Mouse (Mus musculus): ENCODE data around the gene Gm20388. TPM values are rescaled to one million over a fixed set of nuclear protein-coding genes. Genes with fewer than 3 reads are reported as not detected.
A peak's percentile ranks its signal among the peaks of the same experiment; 100 is the strongest.

The Gm20388 gene
- total RNA-seq, 2 experiments from 2014 or later = 6.8 to 7.8 TPM

DNA sequence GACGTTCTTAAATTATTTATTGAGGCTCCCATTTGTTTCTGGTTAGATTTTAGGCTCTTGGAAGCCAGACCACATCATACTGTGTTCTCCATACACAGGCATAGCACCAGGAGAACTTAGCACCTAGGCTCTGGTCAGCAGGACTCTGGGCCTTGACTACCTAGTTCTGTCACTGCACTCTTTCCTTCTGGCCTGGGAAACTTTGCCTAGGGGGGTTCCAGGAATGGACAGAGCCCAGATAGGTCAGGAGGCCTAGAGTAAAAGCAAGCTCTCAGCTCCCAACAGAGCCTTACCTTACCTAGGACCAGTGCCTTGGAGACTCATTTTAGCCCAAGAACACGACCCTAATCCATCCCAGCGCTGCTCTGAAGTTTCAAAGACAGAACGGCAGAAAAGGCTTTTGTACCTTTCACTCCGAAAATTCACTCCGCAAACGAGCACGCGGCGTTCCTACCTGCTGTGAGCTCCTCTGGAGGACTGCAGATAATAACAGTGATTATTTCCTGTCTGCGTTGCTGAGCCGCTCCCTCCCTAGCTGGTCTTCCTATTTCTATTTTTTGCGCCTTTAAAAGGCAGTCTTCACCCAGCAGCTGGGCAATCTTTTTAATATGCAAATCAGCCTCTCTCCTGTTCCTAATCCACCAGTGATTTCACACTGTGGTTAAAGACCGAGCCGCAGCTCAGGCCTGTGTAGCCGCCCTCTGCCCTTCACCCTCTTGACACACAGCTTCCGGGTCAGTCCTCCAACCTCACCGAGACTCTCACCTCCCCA, 3843.1 kb downstream of the Gm20388 start:
- intact Hi-C loops (cut with DNase I) = no loop called here

DNA sequence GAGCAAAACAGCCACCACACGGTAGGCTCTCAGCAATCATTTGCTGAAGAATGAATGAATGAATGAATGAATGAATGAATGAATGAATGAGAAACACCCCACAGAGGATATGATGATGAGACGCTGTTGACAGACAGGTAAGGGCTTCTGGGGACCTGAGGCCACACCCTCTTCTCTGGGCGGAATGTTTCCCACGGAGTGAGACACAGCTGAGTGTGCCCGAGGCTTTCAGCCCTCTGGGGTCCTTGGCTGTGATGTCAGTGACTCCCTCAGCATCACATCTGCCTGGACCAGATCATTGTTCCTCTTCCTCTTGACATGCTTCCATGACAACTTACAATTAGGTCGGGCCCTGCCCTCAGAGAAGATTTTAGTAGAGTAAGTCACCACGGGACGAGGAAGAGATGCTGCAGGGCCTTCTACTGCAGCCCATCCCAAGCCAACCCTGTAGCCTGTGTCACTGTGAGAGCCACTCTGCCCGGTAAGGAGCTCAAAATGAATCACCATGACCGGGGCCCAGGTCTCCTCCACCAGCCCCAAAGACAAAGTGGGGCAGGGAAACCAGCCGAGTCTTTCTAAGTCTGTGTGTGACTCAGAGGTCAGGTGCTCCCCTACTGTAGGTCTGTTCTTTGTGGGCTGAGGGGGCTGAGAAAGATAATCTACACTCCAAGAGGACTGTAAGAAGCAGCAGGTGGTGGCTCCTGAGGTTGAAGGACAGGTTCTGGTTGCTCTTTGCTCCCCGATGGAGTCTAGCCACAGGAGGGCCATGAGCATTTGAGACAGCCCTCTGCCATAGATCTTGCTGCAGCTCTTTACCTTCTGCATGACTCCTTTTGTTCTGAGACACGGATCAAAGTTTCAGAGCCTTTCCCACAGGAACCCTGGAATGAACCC, 3844.1 kb downstream of the Gm20388 start:
- DNase-seq = no peak
- intact Hi-C loops (cut with DNase I) = no loop called here

More for the DNA sequence above, 3843.1 kb downstream of the Gm20388 start:
- DNase-seq = no peak

DNA sequence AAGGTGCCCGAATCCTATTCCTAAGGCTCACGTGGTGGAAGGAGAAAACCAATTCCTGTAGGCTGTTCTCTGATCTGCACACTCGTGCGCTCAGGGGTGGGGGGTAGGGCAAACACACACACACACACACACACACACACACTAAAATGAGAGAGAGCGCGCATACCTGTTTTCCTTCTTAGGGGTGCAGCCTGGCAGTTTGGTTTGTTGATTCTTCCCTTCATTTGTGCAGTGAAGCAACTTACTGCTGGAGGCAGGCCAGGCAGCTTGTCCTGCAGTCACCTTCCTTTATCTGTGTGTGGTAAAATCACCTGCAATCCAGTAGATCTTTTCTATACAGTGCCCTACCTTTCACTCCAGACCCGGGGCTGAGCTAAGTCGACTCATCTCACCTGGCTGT, 3846.3 kb downstream of the Gm20388 start:
- no peak for DNase-seq
- intact Hi-C loops (cut with DNase I) = no loop called here

DNA sequence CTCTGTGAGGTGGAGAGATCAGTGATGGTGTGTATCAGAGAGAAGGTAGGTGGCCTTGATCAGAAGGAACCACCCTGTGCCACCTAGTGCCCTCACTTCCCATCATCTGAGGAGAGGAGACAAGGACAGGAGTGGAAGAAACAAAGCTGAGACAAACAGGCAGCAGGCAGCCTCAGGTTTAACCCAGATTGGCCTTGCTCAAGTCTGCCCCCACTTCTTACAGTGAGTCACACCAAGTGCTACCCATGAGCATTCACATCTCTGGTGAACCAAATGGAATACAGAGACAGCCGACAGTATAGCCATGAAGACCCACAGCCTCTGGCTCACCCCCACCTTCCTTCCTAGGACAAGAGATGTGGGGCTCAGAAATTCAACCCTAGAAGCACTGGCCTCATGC, 3848.3 kb downstream of the Gm20388 start:
- intact Hi-C loops (cut with DNase I) = no loop called here

DNA sequence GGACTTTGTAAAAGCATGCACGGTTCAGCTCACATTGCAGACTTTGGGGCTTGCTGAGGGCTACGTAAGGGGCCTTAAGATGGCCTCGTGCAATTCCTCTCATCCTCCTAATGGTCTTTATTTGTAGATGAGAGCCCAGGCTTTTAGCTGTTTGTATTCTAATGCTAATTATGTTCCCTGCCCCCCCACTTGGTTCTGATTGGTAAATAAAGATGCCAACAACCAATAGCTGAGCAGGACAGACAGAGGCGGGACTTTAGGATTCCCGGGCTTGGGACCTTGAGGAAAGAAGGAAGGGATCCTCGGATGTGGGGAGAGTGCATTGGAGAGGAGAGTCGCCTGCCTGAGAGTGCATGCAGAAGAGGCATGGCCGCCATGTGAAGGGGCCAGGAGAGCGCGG, 3849.3 kb downstream of the Gm20388 start:
- intact Hi-C loops (cut with DNase I) = no loop called here
- DNase-seq = no peak

More for the DNA sequence above, 3848.3 kb downstream of the Gm20388 start:
- DNase-seq = no peak

DNA sequence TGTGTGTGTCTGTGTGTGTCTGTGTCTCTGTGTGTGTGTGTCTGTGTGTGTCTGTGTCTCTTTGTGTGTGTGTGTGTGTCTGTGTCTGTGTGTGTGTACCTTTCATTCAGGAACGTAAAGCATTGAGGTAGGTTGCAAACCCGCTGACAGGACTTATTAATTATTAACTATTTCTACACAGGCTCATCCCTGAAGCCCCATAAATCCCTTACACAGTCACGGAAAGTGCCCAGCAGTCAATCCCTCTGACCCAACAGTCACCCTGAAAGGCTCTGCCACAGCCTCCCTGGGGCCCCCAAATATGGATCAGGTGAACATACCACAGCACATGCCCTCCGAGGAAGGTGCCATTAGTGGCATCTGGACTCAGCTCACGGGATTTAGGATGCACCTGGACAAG, 3849.9 kb downstream of the Gm20388 start:
- intact Hi-C loops (cut with DNase I) = no loop called here
- DNase-seq = no peak

DNA sequence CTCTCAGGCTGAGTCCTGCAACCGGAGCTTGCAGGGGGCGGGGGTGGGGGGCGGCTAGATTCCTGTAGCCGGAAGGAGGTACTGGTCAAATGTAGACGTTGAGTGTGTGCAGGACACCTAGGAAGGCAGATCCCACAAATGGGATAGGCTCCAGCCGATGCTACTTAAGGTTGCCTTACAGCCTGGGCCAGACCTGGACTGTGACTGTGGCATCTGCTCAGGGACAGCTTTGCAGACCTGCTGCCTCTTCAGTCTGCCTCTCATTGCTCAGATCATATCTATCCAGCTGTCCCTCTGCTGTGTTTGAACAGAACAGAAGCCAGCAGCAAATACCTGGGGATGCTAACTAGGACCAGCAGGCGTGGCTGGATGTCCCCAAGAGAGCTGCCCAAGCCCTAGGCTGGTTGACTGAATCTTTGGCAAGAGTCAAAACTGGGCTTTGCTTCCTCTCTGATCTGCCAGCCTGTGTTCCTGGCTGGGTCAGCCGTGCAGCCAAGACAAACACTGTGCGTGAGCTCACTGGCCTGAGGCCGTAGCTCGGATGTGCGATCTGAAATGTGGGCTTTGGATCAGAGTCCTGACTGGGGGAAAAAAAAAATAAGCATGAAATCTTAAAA, 3850.7 kb downstream of the Gm20388 start:
- intact Hi-C loops (cut with DNase I) = no loop called here
- DNase-seq = peak in 1 of 2 experiments; percentile 43

DNA sequence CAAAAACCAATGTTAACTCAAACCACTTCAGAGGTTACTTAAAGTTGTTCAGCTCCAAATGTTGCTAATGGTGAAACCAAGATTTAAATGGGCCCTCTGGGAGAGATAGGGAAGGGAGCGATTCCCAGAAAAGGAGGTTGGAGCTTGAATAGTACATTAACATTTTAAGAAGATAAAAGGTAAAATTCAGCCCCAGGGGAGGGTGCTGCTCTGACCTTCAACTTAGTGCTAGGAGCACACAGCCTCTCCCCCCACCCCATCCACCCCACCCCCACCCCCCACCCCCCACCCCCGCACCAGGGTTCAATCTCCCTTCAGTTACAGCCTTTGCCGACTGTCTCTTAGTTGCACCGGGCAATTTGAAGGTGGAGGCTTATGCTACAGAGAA, 3851.2 kb downstream of the Gm20388 start:
- intact Hi-C loops (cut with DNase I) = no loop called here
- DNase-seq = no peak

DNA sequence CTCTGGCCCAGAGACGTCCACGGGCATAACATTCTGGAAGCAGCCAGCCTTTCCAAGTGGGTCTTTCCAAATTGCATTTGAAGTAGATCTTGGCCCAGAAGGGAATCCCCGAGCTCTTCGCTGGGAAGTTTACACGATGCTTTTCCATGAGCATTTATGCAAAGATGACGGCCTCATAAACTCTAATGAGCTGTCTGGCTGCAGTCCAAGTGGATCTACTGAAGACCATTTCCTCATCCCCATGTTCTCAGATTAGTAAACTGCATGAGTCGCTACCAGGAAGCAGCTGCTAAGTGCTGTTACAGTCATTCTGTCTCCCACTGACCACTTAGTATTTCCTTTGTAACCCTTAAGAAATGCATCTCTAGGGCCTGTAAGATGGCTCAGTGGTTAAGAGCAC, 3852.7 kb downstream of the Gm20388 start:
- intact Hi-C loops (cut with DNase I) = no loop called here
- DNase-seq = no peak

DNA sequence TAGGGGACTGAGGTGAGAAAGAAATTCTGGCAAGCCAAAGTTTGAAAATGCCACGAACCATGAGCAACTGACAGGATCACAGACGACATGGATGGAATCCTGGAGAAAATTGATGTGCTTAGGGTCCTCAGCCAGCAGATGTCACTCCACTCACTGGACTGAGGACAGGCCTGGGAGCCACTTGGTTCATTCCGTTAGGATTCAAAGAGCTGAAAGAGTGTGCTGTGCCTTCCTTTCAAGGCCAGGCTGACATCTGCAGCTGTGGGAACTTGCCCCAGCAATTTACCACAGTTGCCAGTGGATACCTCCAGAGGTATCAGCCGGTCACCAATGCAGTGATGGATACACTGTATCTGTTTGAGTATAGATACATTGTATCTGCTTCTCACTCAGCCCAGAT, 3854.0 kb downstream of the Gm20388 start:
- no peak for DNase-seq
- intact Hi-C loops (cut with DNase I) = no loop called here

DNA sequence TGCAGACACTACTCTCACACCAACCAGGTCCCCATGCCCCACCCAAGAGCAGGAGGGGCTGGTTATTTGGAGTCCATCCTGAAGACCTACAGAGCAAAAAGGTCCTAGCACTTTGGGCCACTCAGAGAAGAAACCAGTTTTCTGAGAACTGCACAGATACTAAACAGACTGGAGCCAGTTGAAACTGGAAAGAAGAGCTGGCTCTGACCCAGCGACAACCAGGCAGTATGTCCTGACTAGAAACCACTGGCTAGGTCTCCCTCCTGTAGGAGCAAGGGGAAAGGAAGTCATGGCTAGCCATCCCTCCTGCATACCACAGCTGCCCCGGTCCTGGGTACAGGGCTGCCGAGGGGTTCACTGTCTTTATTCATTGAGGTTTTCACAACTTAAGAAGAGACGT, 3855.9 kb downstream of the Gm20388 start:
- intact Hi-C loops (cut with DNase I) = loop anchor here (2.0 kb wide), 1 partner anchor 116 kb away; no protein-coding TSS in a partner anchor
- no peak for DNase-seq

DNA sequence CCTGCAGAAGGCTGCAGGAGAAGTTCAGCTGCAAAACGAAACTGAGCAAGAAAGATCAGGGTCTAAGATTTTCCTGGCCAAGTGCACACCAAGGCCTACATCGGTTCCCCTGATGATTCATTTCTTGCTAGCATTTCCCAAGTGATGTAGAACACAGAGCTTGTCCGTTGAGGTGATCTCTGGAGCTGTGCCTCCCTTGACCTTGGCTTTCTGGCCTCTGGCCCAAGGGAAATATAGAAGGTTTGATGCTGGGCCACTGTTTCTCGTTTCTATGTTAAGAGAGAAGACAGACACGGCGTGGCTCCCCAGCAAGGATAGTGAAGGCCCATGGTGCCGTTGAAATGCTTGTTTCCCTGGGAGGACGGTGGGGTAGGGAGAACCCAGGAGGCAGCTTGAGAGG, 3857.2 kb downstream of the Gm20388 start:
- intact Hi-C loops (cut with DNase I) = loop anchor here (2.0 kb wide), 1 partner anchor 117 kb away; no protein-coding TSS in a partner anchor
- no peak for DNase-seq

DNA sequence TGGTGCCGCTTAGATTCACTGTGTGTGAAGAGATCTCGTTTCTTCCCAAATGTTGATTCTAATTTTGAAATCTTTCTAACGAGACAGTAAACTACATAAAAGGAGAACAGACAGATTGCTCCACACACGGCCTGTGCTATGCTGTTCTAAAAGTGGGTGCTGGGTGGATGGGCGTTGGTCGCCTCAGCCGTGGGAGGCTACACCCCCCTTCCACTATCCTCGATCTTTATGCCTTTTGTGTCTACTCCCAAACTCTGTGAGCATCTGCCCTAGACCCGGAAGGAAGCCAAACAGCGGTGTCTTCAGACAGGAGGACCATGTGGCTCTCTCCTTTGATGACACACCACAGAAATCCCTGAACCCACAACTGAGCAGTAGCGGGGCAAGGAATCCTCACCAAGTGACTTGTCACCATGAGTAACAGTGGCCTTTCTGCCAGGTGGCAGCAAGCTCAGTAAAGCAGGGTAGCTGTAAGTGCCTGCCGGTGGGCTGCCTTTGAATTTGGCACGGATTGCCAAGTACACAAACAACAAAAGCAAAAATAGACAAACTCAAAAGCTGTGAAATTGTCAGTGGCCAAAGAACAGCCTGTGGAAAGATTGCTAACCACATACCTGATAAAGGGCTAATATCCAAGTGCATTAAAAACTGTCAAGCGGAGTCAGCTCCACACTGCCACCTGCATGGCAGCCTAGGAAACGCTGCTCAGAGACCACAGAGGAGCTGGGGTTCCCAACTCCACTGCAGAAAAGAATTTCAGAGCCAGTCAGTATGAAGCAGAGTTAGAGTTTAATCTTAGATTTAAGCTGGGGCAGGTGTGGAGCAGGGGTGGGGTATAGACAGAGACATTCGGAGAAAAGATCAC, 3858.1 kb downstream of the Gm20388 start:
- intact Hi-C loops (cut with DNase I) = no loop called here

DNA sequence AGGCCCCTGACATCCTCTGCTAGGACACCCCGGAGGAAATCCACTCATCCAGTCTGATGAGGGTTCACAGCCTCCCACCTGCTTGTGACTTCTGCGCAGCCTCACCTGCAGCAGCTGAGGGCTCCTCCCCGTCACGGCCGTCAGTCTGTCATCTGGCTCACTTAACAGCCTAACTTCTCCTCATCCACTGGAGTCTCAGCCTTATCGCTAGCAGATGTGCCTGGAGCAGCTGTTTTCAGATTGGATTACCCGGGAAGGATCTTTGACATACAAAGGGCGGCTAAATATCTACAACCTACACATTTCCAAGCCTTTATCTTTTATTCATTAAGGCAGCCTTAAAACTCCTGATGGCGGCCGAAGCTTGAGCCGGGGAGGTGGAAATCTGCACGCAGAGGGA, 3862.8 kb downstream of the Gm20388 start:
- no peak for DNase-seq

More for the DNA sequence above, 3858.1 kb downstream of the Gm20388 start:
- peak in 1 of 2 experiments; percentile 20 for DNase-seq

DNA sequence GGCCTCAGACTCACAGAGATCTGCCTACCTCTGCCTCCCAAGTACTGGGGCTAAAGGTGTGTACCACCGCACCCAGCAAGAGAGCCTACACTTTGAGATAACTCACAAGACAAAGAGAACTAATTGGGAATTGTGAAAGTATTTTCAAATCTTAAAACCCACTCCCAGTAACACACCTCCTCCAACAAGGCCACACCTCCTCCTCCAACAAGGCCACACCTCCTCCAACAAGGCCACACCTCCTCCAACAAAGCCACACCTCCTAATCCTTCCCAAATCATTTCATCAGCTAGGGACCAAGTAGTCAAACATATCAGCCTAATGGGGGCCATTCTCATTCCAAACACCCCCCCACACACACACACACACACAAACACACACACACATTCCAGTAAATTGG, 3863.8 kb downstream of the Gm20388 start:
- intact Hi-C loops (cut with DNase I) = no loop called here
- DNase-seq = no peak

More for the DNA sequence above, 3862.8 kb downstream of the Gm20388 start:
- intact Hi-C loops (cut with DNase I) = no loop called here

DNA sequence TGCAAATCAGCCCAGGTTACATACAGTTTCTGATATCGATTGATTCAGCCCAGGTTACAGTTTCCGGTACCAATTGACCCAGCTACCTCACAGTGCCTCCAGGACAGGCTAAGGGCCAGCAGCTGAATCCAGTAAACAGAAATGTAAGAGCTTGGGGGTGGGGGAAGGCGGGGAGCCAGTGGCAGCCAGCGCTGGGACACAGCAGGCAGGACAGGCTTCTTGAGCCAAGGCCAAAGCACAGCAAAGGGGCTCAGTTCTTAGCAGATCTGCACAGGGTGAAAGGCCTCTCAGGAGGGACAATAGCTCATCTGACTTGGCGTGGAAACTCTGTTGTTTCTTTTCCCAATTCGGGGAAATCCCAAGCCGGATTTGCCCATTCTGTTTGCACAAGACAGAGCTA, 3866.7 kb downstream of the Gm20388 start:
- intact Hi-C loops (cut with DNase I) = no loop called here
- DNase-seq = peak; percentile 23 to 31

DNA sequence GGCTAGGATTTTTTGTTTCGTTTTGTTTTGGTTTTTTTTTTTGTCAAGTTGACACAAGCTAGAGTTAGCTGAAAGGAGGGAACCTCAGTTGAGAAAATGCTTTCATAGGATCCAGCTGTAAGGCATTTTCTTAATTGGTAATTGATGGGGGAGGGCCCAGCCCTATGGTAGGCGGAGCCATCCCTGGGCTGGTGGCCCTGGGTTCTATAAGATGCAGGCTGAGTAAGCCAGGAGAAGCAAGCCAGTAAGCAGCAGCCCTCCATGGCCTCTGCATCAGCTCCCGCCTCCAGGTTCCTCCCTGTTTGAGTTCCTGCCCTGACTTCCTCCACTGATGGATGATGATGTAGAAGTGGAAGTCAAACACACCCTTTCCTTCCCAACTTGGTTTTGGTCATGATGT, 3869.8 kb downstream of the Gm20388 start:
- no peak for DNase-seq
- intact Hi-C loops (cut with DNase I) = no loop called here

DNA sequence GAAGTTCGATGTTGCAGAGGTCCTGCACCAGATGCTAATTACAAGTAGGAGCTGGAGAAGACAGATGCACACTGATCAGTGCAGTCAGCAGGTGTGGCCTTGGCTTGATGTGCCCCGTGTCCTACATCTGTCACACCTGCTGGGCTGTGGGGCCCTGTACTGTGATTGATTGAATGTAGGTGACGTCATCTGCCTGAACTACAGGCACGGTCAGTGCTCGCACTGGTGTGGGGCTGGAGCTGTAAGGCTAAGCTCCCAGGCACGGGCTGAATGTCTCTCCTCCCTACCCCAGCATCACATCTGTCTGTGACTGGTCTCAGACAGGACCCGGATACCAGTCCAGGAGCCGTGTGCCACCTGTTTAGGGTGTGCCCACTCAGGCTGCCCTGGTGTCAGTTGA, 3870.6 kb downstream of the Gm20388 start:
- intact Hi-C loops (cut with DNase I) = no loop called here
- no peak for DNase-seq

DNA sequence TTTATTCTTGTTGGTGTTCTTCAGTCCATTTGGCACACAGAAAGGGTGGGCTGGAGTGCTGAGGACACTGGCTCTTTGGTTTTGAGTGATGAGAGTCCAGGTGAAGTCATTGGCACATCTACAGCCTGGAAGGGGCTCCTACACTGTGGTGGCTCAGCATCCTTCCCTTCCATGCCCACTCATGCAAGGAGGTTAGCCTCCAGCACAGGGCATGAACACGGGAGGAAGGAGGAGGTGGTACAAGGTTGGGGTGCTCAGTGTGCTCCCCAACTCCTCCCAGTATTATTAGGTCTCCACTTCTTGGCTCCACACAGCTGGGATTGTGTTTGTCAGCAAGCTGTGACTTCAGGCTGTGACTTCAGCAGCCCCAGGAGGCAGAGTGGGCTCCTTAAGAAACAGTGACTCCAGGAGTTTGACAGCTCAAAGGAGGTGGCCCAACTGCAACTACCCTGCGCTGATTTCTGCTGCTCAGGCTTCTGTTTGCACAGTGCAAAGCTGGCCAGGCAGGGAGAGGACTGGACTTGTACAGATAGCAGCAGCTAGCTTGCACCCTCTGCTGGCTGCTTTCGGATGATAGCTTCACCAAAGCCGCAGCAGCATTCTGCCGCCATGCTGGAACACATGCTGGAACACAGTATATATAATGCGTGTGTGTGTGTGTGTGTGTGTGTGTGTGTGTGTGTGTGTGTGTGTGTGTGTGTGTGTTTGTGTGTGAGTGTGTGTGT, 3873.0 kb downstream of the Gm20388 start:
- DNase-seq = peak; percentile 45 to 59
- intact Hi-C loops (cut with DNase I) = loop anchor here (2.0 kb wide), 1 partner anchor 131 kb away; the partner anchor contains the start of gene Rhou
